In genomic region chr12:27338721-27339170, GRCm38 (mm10) we compare ENCODE assay signal across 8 mouse cellular contexts. TPM values are rescaled to one million over a fixed set of nuclear protein-coding genes. Genes with fewer than 3 reads are reported as not detected.
DNase-seq lines count a peak whose midpoint lies in the region; ATAC-seq lines count a peak whose summit lies in the region.

No protein-coding gene starts in this region.

- ATAC-seq in stomach, embryonic 14.5 days (ENCODE audit: insufficient number of reproducible peaks, insufficient read depth, low FRiP score, low read depth), result no peak
- ATAC-seq in activated CD4-positive, CD25-positive, alpha-beta regulatory T cell, adult 4 months, result no peak

- H3K27ac ChIP-seq in embryonic facial prominence, embryonic 10.5 days (replicated peaks), result peak overlapping the region; percentile 99
- H3K27ac ChIP-seq in hindbrain, embryonic 10.5 days, result peak overlapping the region; percentile 99
- peak overlapping the region; percentile 73 for H3K27ac ChIP-seq in stomach, embryonic 14.5 days (ENCODE audit: low read length)

- H3K9ac ChIP-seq in stomach, embryonic 14.5 days (replicated peaks; ENCODE audit: low read depth, low read length), result peak overlapping the region; percentile 57

- H3K4me1 ChIP-seq in embryonic facial prominence, embryonic 10.5 days, result peaks cover 21% of the 10 kb centered on the region
- H3K4me1 ChIP-seq in hindbrain, embryonic 10.5 days (replicated peaks), result peaks cover 22% of the 10 kb centered on the region
- H3K4me1 ChIP-seq in stomach, embryonic 14.5 days (ENCODE audit: control insufficient read depth, insufficient read depth, low read length), result peaks cover 9% of the 10 kb centered on the region

- no peaks in the 10 kb centered on the region for H3K9me3 ChIP-seq in embryonic facial prominence, embryonic 10.5 days
- no peaks in the 10 kb centered on the region for H3K9me3 ChIP-seq in hindbrain, embryonic 10.5 days
- no peaks in the 10 kb centered on the region for H3K9me3 ChIP-seq in stomach, embryonic 14.5 days (ENCODE audit: control insufficient read depth, low read depth, low read length)

- H3K27me3 ChIP-seq in embryonic facial prominence, embryonic 10.5 days (replicated peaks; ENCODE audit: low read depth, poor library complexity, severe bottlenecking), result no peaks in the 10 kb centered on the region
- H3K27me3 ChIP-seq in hindbrain, embryonic 10.5 days (ENCODE audit: insufficient read depth, poor library complexity, severe bottlenecking), result no peaks in the 10 kb centered on the region
- H3K27me3 ChIP-seq in stomach, embryonic 14.5 days (ENCODE audit: control insufficient read depth, insufficient read depth, low read length), result no peaks in the 10 kb centered on the region

- peak overlapping the region; percentile 97 for H3K4me3 ChIP-seq in embryonic facial prominence, embryonic 10.5 days
- peak overlapping the region; percentile 100 for H3K4me3 ChIP-seq in hindbrain, embryonic 10.5 days
- peak overlapping the region; percentile 97 for H3K4me3 ChIP-seq in stomach, embryonic 14.5 days (ENCODE audit: low read depth, low read length)

- DNase-seq in kidney, adult 18-20 months, result peak; percentile 8
- no peak for DNase-seq in kidney, adult 9 months
- DNase-seq in embryonic facial prominence, embryonic 10.5 days (ENCODE audit: low spot score), result peak; percentile 78
- DNase-seq in hindbrain, embryonic 10.5 days (ENCODE audit: low spot score), result peak; percentile 75
- peak; percentile 13 for DNase-seq in left cerebral cortex, adult 11 months (ENCODE audit: low spot score)
- peak; percentile 44 to 59 for DNase-seq in lung, postnatal 4 days

- H3K4me2 ChIP-seq in stomach, embryonic 14.5 days (replicated peaks; ENCODE audit: low read depth, low read length), result peak overlapping the region; percentile 67

- WGBS in embryonic facial prominence, embryonic 10.5 days, result under 1% methylated on average over 40 of the region's 40 CpGs
- under 1% methylated on average over 40 of the region's 40 CpGs for WGBS in hindbrain, embryonic 10.5 days
- under 1% methylated on average over 40 of the region's 40 CpGs for WGBS in stomach, embryonic 14.5 days

- peaks cover 63% of the 10 kb centered on the region for H3K36me3 ChIP-seq in embryonic facial prominence, embryonic 10.5 days (replicated peaks)
- H3K36me3 ChIP-seq in hindbrain, embryonic 10.5 days, result peaks cover 60% of the 10 kb centered on the region
- H3K36me3 ChIP-seq in stomach, embryonic 14.5 days (ENCODE audit: control insufficient read depth, insufficient read depth, low read length), result no peaks in the 10 kb centered on the region

RNA-seq across cellular contexts. Expression of gene Sox11, which starts 3.6 kb away (rescaled TPM):
- 300 and 318 TPM in 2 replicates for polyA plus RNA-seq in embryonic facial prominence, embryonic 10.5 days (2016; fragmentation: Nextera tagmentation; extraction: Ambion mirVana)
- 295 and 388 TPM in 2 replicates for polyA plus RNA-seq in hindbrain, embryonic 10.5 days (2016; fragmentation: Nextera tagmentation; extraction: Ambion mirVana)
- 68.5 and 73.8 TPM in 2 replicates for polyA plus RNA-seq in stomach, embryonic 14.5 days (2014; fragmentation: Nextera tagmentation; extraction: Ambion mirVana)
- polyA plus RNA-seq in activated CD4-positive, CD25-positive, alpha-beta regulatory T cell, adult 4 months (2017; shearing (Covaris generic)), result under 1 TPM in 1 of 2 experiments, not detected in 1; 0.11 TPM

Comparison
In these comparisons a context has a peak if more than half of its experiments do, and no peak if none do; other contexts are left out.
1. RNA of gene Sox11, which starts 3.6 kb away (polyA plus RNA-seq): 295 to 388 TPM in hindbrain, embryonic 10.5 days, 300 to 318 TPM in embryonic facial prominence, embryonic 10.5 days and 68.5 to 73.8 TPM in stomach, embryonic 14.5 days; 0.11 TPM in activated CD4-positive, CD25-positive, alpha-beta regulatory T cell, adult 4 months; every median in the first group is over 10 times any median in the second.
2. Peak in every context shown above with its lines, with median percentiles within 50 percentile points of each other: H3K27ac ChIP-seq and H3K4me3 ChIP-seq.